Mouse (Mus musculus) midbrain, embryonic 11.5 days (tissue): ENCODE measurements around the gene Stard5. TPM values are rescaled to one million over a fixed set of nuclear protein-coding genes. Genes with fewer than 3 reads are reported as not detected.

Experiments used
- ATAC-seq: fragments of 200-750 bp; cut with Nextera tagmentation; 2 replicates; pipeline ENCODE4 v1.8.0; 2017; ENCODE audit warnings: moderate TSS enrichment, moderate library complexity; ENCODE audit not compliant: low FRiP score
- DNase-seq: peaks from one replicate; pipeline ENCODE4 v3.0.0; 2015; ENCODE audit warnings: low spot score; ENCODE audit errors: missing footprints
- H3K27ac ChIP-seq: fragments of 300-500 bp; sonication (generic); 2 replicates; pipeline ENCODE4 v1.5.1; 2014; ENCODE audit warnings: low read depth, low read length
- H3K27me3 ChIP-seq: fragments of 300-500 bp; sonication (generic); 2 replicates; pipeline ENCODE4 v1.6.1; 2014; ENCODE audit warnings: mild to moderate bottlenecking, low read length, moderate library complexity, mixed read lengths; ENCODE audit not compliant: control insufficient read depth, insufficient read depth
- H3K36me3 ChIP-seq: fragments of 300-500 bp; sonication (generic); 2 replicates; pipeline ENCODE4 v1.6.1; 2014; ENCODE audit warnings: mild to moderate bottlenecking, low read length, moderate library complexity, mixed read lengths; ENCODE audit not compliant: control insufficient read depth, insufficient read depth
- H3K4me1 ChIP-seq: fragments of 300-500 bp; sonication (generic); 2 replicates; pipeline ENCODE4 v1.6.1; 2014; ENCODE audit warnings: low read length; ENCODE audit not compliant: control insufficient read depth, insufficient read depth
- H3K4me2 ChIP-seq: fragments of 300-500 bp; sonication (generic); 2 replicates; pipeline ENCODE4 v1.6.1; 2014; ENCODE audit warnings: mild to moderate bottlenecking, moderate library complexity
- H3K4me3 ChIP-seq: fragments of 300-500 bp; sonication (generic); 2 replicates; pipeline ENCODE4 v1.5.1; 2014; ENCODE audit warnings: low read depth, low read length
- H3K9ac ChIP-seq: fragments of 300-500 bp; sonication (generic); 2 replicates; pipeline ENCODE4 v1.6.1; 2014; ENCODE audit warnings: low read length
- H3K9me3 ChIP-seq: fragments of 300-500 bp; sonication (generic); 2 replicates; pipeline ENCODE4 v1.6.1; 2016; ENCODE audit warnings: low read length; ENCODE audit not compliant: control insufficient read depth
- WGBS: fragments of 180-500 bp; shearing (Covaris S2); extraction: QIAGEN DNeasy Blood & Tissue Kit; methylation state at CpG from one replicate; pipeline ENCODE4 v1.1.7; 2014; 5-methylcytosine and 5-hydroxymethylcytosine counted together
- polyA plus RNA-seq: library from polyadenylated mRNA; unstranded; fragments of >200 nt; fragmentation: Nextera tagmentation; extraction: Ambion mirVana; gene quantifications from 2 replicates; pipeline ENCODE4 v1.2.1, GENCODE M21; 2014

Gene Stard5
- polyA plus RNA-seq, 1 experiment from 2014 or later: 13.2 TPM

GRCm38 (mm10) chr7:83641163-83641562 lies 9.4 kb downstream of the Stard5 start:
- Histone ChIP-seq H3K27me3 (no peaks in the 10 kb centered on the region), H3K36me3 (no peaks in the 10 kb centered on the region), H3K9me3 (no peaks in the 10 kb centered on the region), H3K4me1 (no peaks in the 10 kb centered on the region), H3K9ac (no peak overlapping the region; the same call in 1 of the 2 replicates), H3K27ac (no peak overlapping the region), H3K4me3 (no peak overlapping the region), H3K4me2 (no peak overlapping the region)
- DNase-seq: no peak
- no peak for ATAC-seq
- 76% methylated on average over 2 of the region's 2 CpGs for WGBS

- H3K4me3 ChIP-seq: no peak overlapping the region
- ATAC-seq (no peak), DNase-seq (no peak)
- H3K27ac ChIP-seq: no peak overlapping the region
- no peaks in the 10 kb centered on the region for H3K9me3 ChIP-seq
- H3K4me2 ChIP-seq: no peak overlapping the region
- no peaks in the 10 kb centered on the region for H3K27me3 ChIP-seq
- no peaks in the 10 kb centered on the region for H3K36me3 ChIP-seq
- H3K4me1 ChIP-seq: no peaks in the 10 kb centered on the region
- 88% methylated on average over 6 of the region's 6 CpGs for WGBS
- no peak overlapping the region for H3K9ac ChIP-seq
Observed at GRCm38 (mm10) chr7:83643581-83643980, 11.8 kb downstream of the Stard5 start.

GRCm38 (mm10) chr7:83644761-83645160 lies 13.0 kb downstream of the Stard5 start:
- no peak overlapping the region for H3K9ac ChIP-seq
- DNase-seq: no peak
- H3K4me2 ChIP-seq: no peak overlapping the region
- no peaks in the 10 kb centered on the region for H3K9me3 ChIP-seq
- no peak overlapping the region for H3K27ac ChIP-seq
- no peaks in the 10 kb centered on the region for H3K27me3 ChIP-seq
- no peaks in the 10 kb centered on the region for H3K4me1 ChIP-seq
- WGBS: 92% methylated on average over 2 of the region's 2 CpGs
- H3K36me3 ChIP-seq: no peaks in the 10 kb centered on the region
- H3K4me3 ChIP-seq: no peak overlapping the region
- ATAC-seq: no peak

GRCm38 (mm10) chr7:83645476-83645875 lies 13.7 kb downstream of the Stard5 start:
- Histone ChIP-seq H3K4me3 (no peak overlapping the region), H3K9ac (no peak overlapping the region), H3K27me3 (no peaks in the 10 kb centered on the region), H3K9me3 (no peaks in the 10 kb centered on the region), H3K27ac (no peak overlapping the region), H3K4me1 (no peaks in the 10 kb centered on the region), H3K36me3 (no peaks in the 10 kb centered on the region), H3K4me2 (no peak overlapping the region)
- ATAC-seq (no peak), DNase-seq (no peak)
- WGBS: 81% methylated on average over 5 of the region's 5 CpGs

- no peak for DNase-seq
- no peak overlapping the region for H3K27ac ChIP-seq
- H3K9ac ChIP-seq: no peak overlapping the region
- no peak for ATAC-seq
- no peak overlapping the region for H3K4me3 ChIP-seq
- H3K9me3 ChIP-seq: no peaks in the 10 kb centered on the region
- 84% methylated on average over 7 of the region's 7 CpGs for WGBS
- H3K36me3 ChIP-seq: no peaks in the 10 kb centered on the region
- H3K27me3 ChIP-seq: no peaks in the 10 kb centered on the region
- H3K4me2 ChIP-seq: no peak overlapping the region
- H3K4me1 ChIP-seq: no peaks in the 10 kb centered on the region
Observed at GRCm38 (mm10) chr7:83648807-83649206, 17.0 kb downstream of the Stard5 start.

GRCm38 (mm10) chr7:83650638-83651037 lies 18.9 kb downstream of the Stard5 start:
- no peaks in the 10 kb centered on the region for H3K4me1 ChIP-seq
- H3K27me3 ChIP-seq: no peaks in the 10 kb centered on the region
- ATAC-seq (no peak), DNase-seq (no peak)
- no peak overlapping the region for H3K4me3 ChIP-seq
- WGBS: 93% methylated on average over 5 of the region's 5 CpGs
- no peak overlapping the region for H3K27ac ChIP-seq
- H3K9me3 ChIP-seq: no peaks in the 10 kb centered on the region
- H3K9ac ChIP-seq: no peak overlapping the region
- no peaks in the 10 kb centered on the region for H3K36me3 ChIP-seq
- H3K4me2 ChIP-seq: no peak overlapping the region

GRCm38 (mm10) chr7:83652498-83652897 lies 20.7 kb downstream of the Stard5 start:
- Histone ChIP-seq H3K9me3 (no peaks in the 10 kb centered on the region), H3K4me2 (no peak overlapping the region), H3K27ac (no peak overlapping the region), H3K4me1 (no peaks in the 10 kb centered on the region), H3K9ac (no peak overlapping the region), H3K27me3 (no peaks in the 10 kb centered on the region), H3K36me3 (no peaks in the 10 kb centered on the region), H3K4me3 (no peak overlapping the region)
- DNase-seq (no peak), ATAC-seq (no peak)
- WGBS: 85% methylated on average over 5 of the region's 5 CpGs

- Histone ChIP-seq H3K9me3 (no peaks in the 10 kb centered on the region), H3K9ac (no peak overlapping the region), H3K4me3 (no peak overlapping the region), H3K27me3 (no peaks in the 10 kb centered on the region), H3K27ac (no peak overlapping the region), H3K4me1 (no peaks in the 10 kb centered on the region), H3K4me2 (no peak overlapping the region), H3K36me3 (no peaks in the 10 kb centered on the region)
- DNase-seq: no peak
- ATAC-seq: no peak
- WGBS: 84% methylated on average over 2 of the region's 2 CpGs
Observed at GRCm38 (mm10) chr7:83653605-83654051, 21.9 kb downstream of the Stard5 start.

- Histone ChIP-seq H3K4me1 (no peaks in the 10 kb centered on the region), H3K36me3 (no peaks in the 10 kb centered on the region), H3K9me3 (no peaks in the 10 kb centered on the region), H3K4me2 (no peak overlapping the region), H3K27ac (no peak overlapping the region), H3K27me3 (no peaks in the 10 kb centered on the region), H3K9ac (no peak overlapping the region), H3K4me3 (no peak overlapping the region)
- 80% methylated on average over 2 of the region's 2 CpGs for WGBS
- DNase-seq: peak; percentile 19
- ATAC-seq: no peak
Observed at GRCm38 (mm10) chr7:83654196-83654595, 22.4 kb downstream of the Stard5 start.
